In genomic region chr13:30785423-30786040, GRCm38 (mm10) we compare ENCODE assay signal across 19 mouse cellular contexts. TPM values are rescaled to one million over a fixed set of nuclear protein-coding genes. Genes with fewer than 3 reads are reported as not detected.
DNase-seq lines count a peak whose midpoint lies in the region; ATAC-seq and TF ChIP-seq lines count a peak whose summit lies in the region.
"Had no signal": no experiment of that assay in that cellular context is flagged by ENCODE, and none has a peak within 500 bp of the region (broad histone marks: within the 10 kb centered on the region; RNA-seq: fewer than 3 reads in every experiment).

No protein-coding gene starts in this region.

- no peaks in the 10 kb centered on the region for H3K36me3 ChIP-seq in lung, postnatal 0 days (ENCODE audit: insufficient read depth, low read length)
- no peaks in the 10 kb centered on the region for H3K36me3 ChIP-seq in forebrain, embryonic 15.5 days
- no peaks in the 10 kb centered on the region for H3K36me3 ChIP-seq in liver, embryonic 12.5 days
- H3K36me3 ChIP-seq: heart, embryonic 12.5 days; hindbrain, embryonic 15.5 days; midbrain, embryonic 13.5 days; neural tube, embryonic 15.5 days had no signal

- no peaks in the 10 kb centered on the region for H3K4me1 ChIP-seq in lung, postnatal 0 days (ENCODE audit: insufficient read depth, low read depth, low read length)
- no peaks in the 10 kb centered on the region for H3K4me1 ChIP-seq in forebrain, embryonic 15.5 days
- no peaks in the 10 kb centered on the region for H3K4me1 ChIP-seq in liver, embryonic 12.5 days
- H3K4me1 ChIP-seq: forebrain, embryonic 13.5 days; hindbrain, embryonic 15.5 days; midbrain, embryonic 13.5 days; neural tube, embryonic 15.5 days had no signal

- ATAC-seq in lung, postnatal 0 days: peak; percentile 43; the same call in 1 of the 2 replicates
- ATAC-seq in forebrain, embryonic 15.5 days (replicated peaks): no peak
- ATAC-seq in liver, embryonic 12.5 days: no peak; the same call in 1 of the 2 replicates
- ATAC-seq: forebrain, embryonic 13.5 days; midbrain, embryonic 13.5 days had no signal

- no peak overlapping the region for H3K4me3 ChIP-seq in lung, postnatal 0 days (ENCODE audit: low read depth, low read length)
- H3K4me3 ChIP-seq in forebrain, embryonic 15.5 days: no peak overlapping the region
- no peak overlapping the region for H3K4me3 ChIP-seq in liver, embryonic 12.5 days
- H3K4me3 ChIP-seq: forebrain, embryonic 13.5 days; heart, embryonic 12.5 days; hindbrain, embryonic 15.5 days; midbrain, embryonic 13.5 days; neural tube, embryonic 15.5 days had no signal

- H3K9ac ChIP-seq in lung, postnatal 0 days (replicated peaks; ENCODE audit: low read depth): no peak overlapping the region
- H3K9ac ChIP-seq in forebrain, embryonic 15.5 days (replicated peaks): no peak overlapping the region
- no peak overlapping the region for H3K9ac ChIP-seq in liver, embryonic 12.5 days
- H3K9ac ChIP-seq: forebrain, embryonic 13.5 days; heart, embryonic 12.5 days; hindbrain, embryonic 15.5 days; midbrain, embryonic 13.5 days; neural tube, embryonic 15.5 days had no signal

- H3K27me3 ChIP-seq in lung, postnatal 0 days (replicated peaks; ENCODE audit: insufficient read depth, low read length): no peaks in the 10 kb centered on the region
- no peaks in the 10 kb centered on the region for H3K27me3 ChIP-seq in forebrain, embryonic 15.5 days
- H3K27me3 ChIP-seq in liver, embryonic 12.5 days (replicated peaks): no peaks in the 10 kb centered on the region
- H3K27me3 ChIP-seq: forebrain, embryonic 13.5 days; heart, embryonic 12.5 days; hindbrain, embryonic 15.5 days; midbrain, embryonic 13.5 days; neural tube, embryonic 15.5 days had no signal

- no peaks in the 10 kb centered on the region for H3K9me3 ChIP-seq in lung, postnatal 0 days (ENCODE audit: low read length)
- no peaks in the 10 kb centered on the region for H3K9me3 ChIP-seq in forebrain, embryonic 15.5 days
- no peaks in the 10 kb centered on the region for H3K9me3 ChIP-seq in liver, embryonic 12.5 days (replicated peaks)
- H3K9me3 ChIP-seq: forebrain, embryonic 13.5 days; hindbrain, embryonic 15.5 days; midbrain, embryonic 13.5 days; neural tube, embryonic 15.5 days had no signal

- WGBS in lung, postnatal 0 days: 68% methylated on average over 4 of the region's 4 CpGs
- 94% methylated on average over 4 of the region's 4 CpGs for WGBS in forebrain, embryonic 15.5 days
- 38% methylated on average over 4 of the region's 4 CpGs for WGBS in liver, embryonic 12.5 days (ENCODE audit: insufficient replicate concordance)

- TF ChIP-seq EP300 in lung, postnatal 0 days (IDR thresholded peaks at IDR 0.05): no peak

- DNase-seq in gastrocnemius, postnatal 25 days: peak; percentile 50
- DNase-seq in gastrocnemius, adult 8-10 months (ENCODE audit: low spot score in 2 of 2): no peak
- peak; percentile 30 for DNase-seq in lung, postnatal 0 days (ENCODE audit: low spot score)
- DNase-seq in lung, adult 18-20 months: no peak
- DNase-seq in adipocyte (ENCODE audit: low spot score): peak; percentile 29
- peak; percentile 56 for DNase-seq in skeletal muscle tissue, adult 2 months (ENCODE audit: low read depth, low spot score)
- DNase-seq: cerebellum, adult 11 months; cerebellum, postnatal 25 days; heart, postnatal 36 days; kidney, postnatal 4 days; liver; retina, postnatal 1 day had no signal

- H3K4me2 ChIP-seq in lung, postnatal 0 days (replicated peaks; ENCODE audit: low read depth, low read length): no peak overlapping the region
- no peak overlapping the region for H3K4me2 ChIP-seq in forebrain, embryonic 15.5 days (replicated peaks)
- no peak overlapping the region for H3K4me2 ChIP-seq in liver, embryonic 12.5 days
- H3K4me2 ChIP-seq: forebrain, embryonic 13.5 days; heart, embryonic 12.5 days; hindbrain, embryonic 15.5 days; midbrain, embryonic 13.5 days; neural tube, embryonic 15.5 days had no signal

- TF ChIP-seq CTCF in lung, postnatal 0 days (IDR thresholded peaks at IDR 0.05): no peak

- H3K27ac ChIP-seq in lung, postnatal 0 days (ENCODE audit: low read length): no peak overlapping the region
- H3K27ac ChIP-seq in forebrain, embryonic 15.5 days (replicated peaks): no peak overlapping the region
- no peak overlapping the region for H3K27ac ChIP-seq in liver, embryonic 12.5 days
- H3K27ac ChIP-seq: forebrain, embryonic 13.5 days; hindbrain, embryonic 15.5 days; midbrain, embryonic 13.5 days; neural tube, embryonic 15.5 days had no signal

RNA-seq across cellular contexts. Expression of gene Irf4, which starts 36.5 kb away (rescaled TPM):
- 1 to 10 TPM in 1 of 2 experiments, under 1 TPM in 1; 0.28 to 1.4 TPM for total RNA-seq in gastrocnemius, postnatal 25 days (2021)
- total RNA-seq in gastrocnemius, adult 8-10 months (2022): 1 to 10 TPM in 1 of 4 experiments, under 1 TPM in 3; 0.17 to 2.5 (median 0.77) TPM
- 0.21 and 0.33 TPM in 2 replicates for polyA plus RNA-seq in lung, postnatal 0 days (2015; fragmentation: Nextera tagmentation; extraction: Ambion mirVana)
- polyA plus RNA-seq in forebrain, embryonic 15.5 days (2015; fragmentation: Nextera tagmentation; extraction: Ambion mirVana): 0.06 and 0.23 TPM in 2 replicates
- polyA plus RNA-seq in liver, embryonic 12.5 days (2016; fragmentation: Nextera tagmentation; extraction: Ambion mirVana): 0.05 TPM in 1 of 2 replicates, not detected in the other

Comparison
In these comparisons a context has a peak if more than half of its experiments do, and no peak if none do; other contexts are left out.
1. DNase-seq: peak in gastrocnemius, postnatal 25 days (single experiment), lung, postnatal 0 days (single experiment), adipocyte (single experiment) and skeletal muscle tissue, adult 2 months (single experiment); none in gastrocnemius, adult 8-10 months (0 of 2) and lung, adult 18-20 months (0 of 2).